Mouse (Mus musculus) kidney, adult 8-10 months (tissue): ENCODE measurements at regions not wholly inside any gene's neighbourhood (a gene's known extent, or its start where the extent isn't known, plus 50 kb on each side); places are given as distances from the start of the nearest gene placed in this dataset.

Experiments used
- DNase-seq, 2 experiments: peaks; one replicate each; pipeline ENCODE4 v3.0.0; 2022

DNA sequence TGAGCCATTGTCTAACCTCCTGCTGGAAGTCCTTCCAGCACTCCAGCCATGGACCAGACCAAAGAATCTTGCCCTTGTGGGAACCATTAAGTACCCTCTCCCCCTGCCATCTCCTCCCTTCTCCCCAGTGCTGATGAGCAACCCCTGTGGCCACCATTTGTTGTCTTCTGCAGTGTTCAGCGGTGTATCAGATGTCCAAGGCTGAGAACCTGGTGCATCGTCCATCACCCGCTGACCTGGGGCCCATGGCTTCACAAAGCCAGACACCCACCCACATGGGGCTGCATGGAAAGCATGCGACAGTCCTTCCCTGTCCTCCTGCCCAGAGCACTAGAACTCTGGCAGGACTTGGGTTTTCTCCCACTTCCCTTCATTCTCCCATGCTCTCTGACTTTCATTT, 1596.7 kb downstream of the D3Ertd751e start:
- no peak for DNase-seq

DNA sequence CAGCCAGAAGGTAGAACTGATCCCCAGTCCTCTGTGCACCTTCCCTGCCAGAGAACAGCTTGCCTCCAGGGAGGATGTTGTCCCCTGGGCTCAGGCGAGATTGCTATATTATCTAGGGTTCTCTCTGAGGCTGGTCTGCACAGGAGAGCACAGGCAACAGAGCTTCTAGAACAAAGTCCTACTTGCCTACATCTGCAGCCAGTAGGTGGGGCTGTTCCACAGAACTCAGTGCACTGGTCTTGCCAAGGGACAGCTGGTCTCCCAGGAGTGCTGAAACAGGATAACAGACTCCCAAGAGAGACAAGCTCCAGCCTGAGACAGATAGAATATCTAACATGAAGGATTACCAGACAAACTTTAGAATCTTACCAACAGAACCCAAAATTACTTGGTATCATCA, 1600.5 kb downstream of the D3Ertd751e start:
- peak in 1 of 2 experiments; percentile 2 for DNase-seq

- peak in 1 of 2 experiments; percentile 3 for DNase-seq
Observed at GRCm38 (mm10) chr3:43352829-43353228, 1610.4 kb downstream of the D3Ertd751e start.

- DNase-seq = no peak
Observed at GRCm38 (mm10) chr3:43358511-43358910, 1616.1 kb downstream of the D3Ertd751e start.

DNA sequence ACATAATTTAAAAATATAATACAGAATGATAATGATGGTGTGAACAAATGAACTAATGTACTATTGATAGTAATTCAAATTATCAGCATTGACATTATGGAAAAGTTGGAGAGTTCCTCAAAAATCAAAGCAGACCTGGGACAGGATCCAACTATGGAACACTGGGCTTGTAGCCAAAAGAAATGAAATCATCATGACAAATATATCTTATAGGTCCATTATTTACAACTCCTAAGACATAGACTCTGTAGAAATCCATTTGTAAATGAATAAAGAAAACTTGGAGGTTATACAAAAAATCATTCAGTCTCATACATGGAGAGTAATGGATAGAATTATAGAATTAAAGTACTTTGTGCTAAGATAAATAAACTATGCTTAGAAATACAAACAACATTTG, 1657.5 kb downstream of the D3Ertd751e start:
- DNase-seq = no peak

DNA sequence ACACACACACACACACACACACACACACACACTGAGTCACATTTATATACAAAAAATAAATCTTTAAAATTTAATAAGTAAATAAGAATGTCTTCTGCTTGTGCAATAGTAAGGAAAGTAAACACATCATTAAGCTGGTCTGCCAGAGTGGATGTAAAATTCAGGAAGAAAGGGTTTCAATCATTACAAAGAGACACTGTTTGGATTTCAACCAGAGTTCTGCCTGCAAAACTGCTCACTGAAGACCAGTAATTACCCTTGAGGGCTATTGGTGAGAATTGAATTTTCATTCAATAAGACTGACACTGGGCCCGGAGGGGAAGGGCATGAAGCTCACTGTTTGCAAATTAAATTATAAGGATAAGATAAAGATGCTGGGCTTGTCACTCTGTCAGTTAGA, 1682.5 kb downstream of the D3Ertd751e start:
- DNase-seq = no peak

GRCm38 (mm10) chr3:43426672-43427071, 1684.3 kb downstream of the D3Ertd751e start:
- no peak for DNase-seq

GRCm38 (mm10) chr3:43461541-43462109, 1719.2 kb downstream of the D3Ertd751e start:
- no peak for DNase-seq
